Comparison of ENCODE assay signal across 11 mouse cellular contexts in genomic region chr17:69266936-69267335, GRCm38 (mm10).
"Had no signal": no experiment of that assay in that cellular context is flagged by ENCODE, and none has a peak within 500 bp of the region (broad histone marks: within the 10 kb centered on the region; RNA-seq: fewer than 3 reads in every experiment).

No protein-coding gene starts in this region.

- ATAC-seq: midbrain, embryonic 16.5 days had no signal

- H3K36me3 ChIP-seq: neural tube, embryonic 13.5 days had no signal

- H3K4me1 ChIP-seq: limb, embryonic 13.5 days had no signal

- H3K4me2 ChIP-seq: limb, embryonic 13.5 days; midbrain, embryonic 12.5 days; neural tube, embryonic 13.5 days had no signal

- H3K27ac ChIP-seq: limb, embryonic 13.5 days; liver, embryonic 14.5 days; midbrain, embryonic 12.5 days; neural tube, embryonic 13.5 days had no signal

- H3K9ac ChIP-seq: limb, embryonic 13.5 days; liver, embryonic 14.5 days; midbrain, embryonic 12.5 days; neural tube, embryonic 13.5 days had no signal

- H3K27me3 ChIP-seq: limb, embryonic 13.5 days; midbrain, embryonic 12.5 days; neural tube, embryonic 13.5 days had no signal

- H3K4me3 ChIP-seq: limb, embryonic 13.5 days; midbrain, embryonic 12.5 days; neural tube, embryonic 13.5 days had no signal

- DNase-seq: kidney, postnatal 25 days; layer of hippocampus, adult 9-11 months; lung, adult 18-20 months; right cerebral cortex, adult 18-20 months; right cerebral cortex, postnatal 25 days; thymus, postnatal 36 days had no signal

- H3K9me3 ChIP-seq: limb, embryonic 13.5 days; midbrain, embryonic 12.5 days; neural tube, embryonic 13.5 days had no signal
